In genomic region chr19:60787465-60788150, GRCm38 (mm10) we compare ENCODE assay signal across 9 mouse cellular contexts. TPM values are rescaled to one million over a fixed set of nuclear protein-coding genes. Genes with fewer than 3 reads are reported as not detected.
A peak's percentile ranks its signal among the peaks of the same experiment; 100 is the strongest.
DNase-seq lines count a peak whose midpoint lies in the region; ATAC-seq and TF ChIP-seq lines count a peak whose summit lies in the region.
"Had no signal": no experiment of that assay in that cellular context is flagged by ENCODE, and none has a peak within 500 bp of the region (broad histone marks: within the 10 kb centered on the region; RNA-seq: fewer than 3 reads in every experiment).

No protein-coding gene starts in this region.

- no peak overlapping the region for H3K4me3 ChIP-seq in heart, postnatal 0 days (ENCODE audit: low read depth, low read length)
- H3K4me3 ChIP-seq in E14TG2a.4 (replicated peaks; ENCODE audit: low read length) = peak overlapping the region; percentile 96
- H3K4me3 ChIP-seq in embryonic facial prominence, embryonic 15.5 days (replicated peaks) = no peak overlapping the region
- peak overlapping the region; percentile 99 for H3K4me3 ChIP-seq in liver, embryonic 12.5 days
- H3K4me3 ChIP-seq in thymus, adult 2 months (ENCODE audit: control insufficient read depth, insufficient read depth, low read length) = no peak overlapping the region

- no peaks in the 10 kb centered on the region for H3K9me3 ChIP-seq in heart, postnatal 0 days (replicated peaks; ENCODE audit: control insufficient read depth, low read length)
- no peaks in the 10 kb centered on the region for H3K9me3 ChIP-seq in E14TG2a.4 (ENCODE audit: low read length)
- no peaks in the 10 kb centered on the region for H3K9me3 ChIP-seq in embryonic facial prominence, embryonic 15.5 days (replicated peaks)
- no peaks in the 10 kb centered on the region for H3K9me3 ChIP-seq in liver, embryonic 12.5 days (replicated peaks)

- intact Hi-C loops in heart, postnatal 14 days (cut with DNase I) = no loop called here

- H3K27me3 ChIP-seq in heart, postnatal 0 days (ENCODE audit: control insufficient read depth, insufficient read depth, low read length) = no peaks in the 10 kb centered on the region
- no peaks in the 10 kb centered on the region for H3K27me3 ChIP-seq in E14TG2a.4 (ENCODE audit: insufficient read depth, low read length)
- no peaks in the 10 kb centered on the region for H3K27me3 ChIP-seq in embryonic facial prominence, embryonic 15.5 days
- H3K27me3 ChIP-seq in liver, embryonic 12.5 days (replicated peaks) = no peaks in the 10 kb centered on the region
- no peaks in the 10 kb centered on the region for H3K27me3 ChIP-seq in thymus, adult 2 months (ENCODE audit: control insufficient read depth, insufficient read depth, low read length)

- no peak for DNase-seq in heart, postnatal 0 days (ENCODE audit: low spot score)
- DNase-seq in heart, postnatal 14 days = no peak
- no peak for DNase-seq in thymus, adult 2 months
- no peak for DNase-seq in adrenal gland, postnatal 36 days
- DNase-seq in cerebellum, adult 8-10 months = no peak

- no peaks in the 10 kb centered on the region for H3K36me3 ChIP-seq in heart, postnatal 0 days (replicated peaks; ENCODE audit: control insufficient read depth, insufficient read depth, low read length)
- H3K36me3 ChIP-seq in E14TG2a.4 (ENCODE audit: insufficient read depth, low read length) = peaks cover 56% of the 10 kb centered on the region
- no peaks in the 10 kb centered on the region; the same call in 1 of the 2 replicates for H3K36me3 ChIP-seq in embryonic facial prominence, embryonic 15.5 days
- H3K36me3 ChIP-seq in liver, embryonic 12.5 days = peaks cover 29% of the 10 kb centered on the region
- H3K36me3 ChIP-seq in thymus, adult 2 months (ENCODE audit: control insufficient read depth, insufficient read depth, low read length) = no peaks in the 10 kb centered on the region

- H3K27ac ChIP-seq in heart, postnatal 0 days (ENCODE audit: low read depth) = no peak overlapping the region
- no peak overlapping the region for H3K27ac ChIP-seq in embryonic facial prominence, embryonic 15.5 days (replicated peaks)
- 0 out of 2 replicates have a peak overlapping the region, but pooled peaks have one; percentile 30 for H3K27ac ChIP-seq in liver, embryonic 12.5 days
- H3K27ac ChIP-seq in thymus, adult 2 months (ENCODE audit: control insufficient read depth, insufficient read depth, low read length) = no peak overlapping the region
- H3K27ac ChIP-seq: layer of hippocampus, adult 2 months had no signal

- H3K9ac ChIP-seq in heart, postnatal 0 days (replicated peaks; ENCODE audit: low read depth, low read length) = no peak overlapping the region
- no peak overlapping the region for H3K9ac ChIP-seq in embryonic facial prominence, embryonic 15.5 days
- peak overlapping the region; percentile 100 for H3K9ac ChIP-seq in liver, embryonic 12.5 days

- WGBS in heart, postnatal 0 days = 40% methylated on average over 2 of the region's 2 CpGs
- 49% methylated on average over 2 of the region's 2 CpGs for WGBS in embryonic facial prominence, embryonic 15.5 days
- 52% methylated on average over 2 of the region's 2 CpGs for WGBS in liver, embryonic 12.5 days (ENCODE audit: insufficient replicate concordance)
- WGBS in thymus, adult 2 months = 9% methylated on average over 2 of the region's 2 CpGs

- no peak for ATAC-seq in heart, postnatal 0 days (ENCODE audit: insufficient read depth, low read depth)
- ATAC-seq in embryonic facial prominence, embryonic 15.5 days (ENCODE audit: insufficient number of reproducible peaks, low FRiP score, low TSS enrichment, low read depth) = no peak
- no peak for ATAC-seq in liver, embryonic 12.5 days

- peak overlapping the region; percentile 73; the same call in 1 of the 2 replicates for H3K4me2 ChIP-seq in heart, postnatal 0 days (ENCODE audit: low read depth, low read length)
- H3K4me2 ChIP-seq in embryonic facial prominence, embryonic 15.5 days (replicated peaks) = 0 out of 2 replicates have a peak overlapping the region, but pooled peaks have one; percentile 15
- H3K4me2 ChIP-seq in liver, embryonic 12.5 days = peak overlapping the region; percentile 92

- TF ChIP-seq EP300 in heart, postnatal 0 days (IDR thresholded peaks at IDR 0.05; ENCODE audit: low read depth) = no peak

- TF ChIP-seq CTCF in heart, postnatal 0 days (IDR thresholded peaks at IDR 0.05; ENCODE audit: low read depth) = no peak
- TF ChIP-seq CTCF in E14TG2a.4 (conservative IDR thresholded peaks at IDR 0.05; ENCODE audit: low read length) = no peak
- no peak for TF ChIP-seq CTCF in thymus, adult 2 months (IDR thresholded peaks at IDR 0.05; ENCODE audit: borderline replicate concordance, control insufficient read depth, extremely low read depth, insufficient read depth, low read length, poor library complexity)

- TF ChIP-seq POLR2A in thymus, adult 2 months (IDR thresholded peaks at IDR 0.05; ENCODE audit: control insufficient read depth, extremely low read depth, insufficient read depth, low read length, poor library complexity) = no peak

- peaks cover 24% of the 10 kb centered on the region for H3K4me1 ChIP-seq in heart, postnatal 0 days (ENCODE audit: control insufficient read depth, insufficient read depth)
- H3K4me1 ChIP-seq in E14TG2a.4 (replicated peaks; ENCODE audit: low read depth, low read length) = peaks cover 64% of the 10 kb centered on the region
- peaks cover 12% of the 10 kb centered on the region; the same call in 1 of the 2 replicates for H3K4me1 ChIP-seq in embryonic facial prominence, embryonic 15.5 days
- H3K4me1 ChIP-seq in liver, embryonic 12.5 days = peaks cover 56% of the 10 kb centered on the region
- H3K4me1 ChIP-seq in thymus, adult 2 months (replicated peaks; ENCODE audit: control insufficient read depth, insufficient read depth, low read length) = peaks cover 2% of the 10 kb centered on the region; the same call in 1 of the 2 replicates

RNA-seq across cellular contexts. Expression of gene Eif3a, which starts 2.9 kb away (rescaled TPM):
- 75.1 and 75.4 TPM in 2 replicates for total RNA-seq in heart, postnatal 0 days (2014; rRNA removed; ENCODE audit: low replicate concordance)
- polyA plus RNA-seq in heart, postnatal 0 days (2015; fragmentation: Nextera tagmentation; extraction: Ambion mirVana) = 71.0 and 75.5 TPM in 2 replicates
- 100 to 1,000 TPM; 103 to 108 TPM for total RNA-seq in heart, postnatal 14 days (2021)
- polyA plus RNA-seq in embryonic facial prominence, embryonic 15.5 days (2015; fragmentation: Nextera tagmentation; extraction: Ambion mirVana) = 131 and 138 TPM in 2 replicates
- 131 and 132 TPM in 2 replicates for polyA plus RNA-seq in liver, embryonic 12.5 days (2016; fragmentation: Nextera tagmentation; extraction: Ambion mirVana)
- 43.3 and 45.1 TPM in 2 replicates for polyA plus RNA-seq in thymus, adult 2 months (2012; rRNA removed)
- total RNA-seq in adrenal gland, postnatal 36 days (2021) = 100 to 1,000 TPM; 161 to 191 TPM

RNA-seq across cellular contexts. Expression of gene Fam45a, which starts 23.8 kb away (rescaled TPM):
- 14.1 and 23.0 TPM in 2 replicates for total RNA-seq in heart, postnatal 0 days (2014; rRNA removed; ENCODE audit: low replicate concordance)
- polyA plus RNA-seq in heart, postnatal 0 days (2015; fragmentation: Nextera tagmentation; extraction: Ambion mirVana) = 13.4 and 15.0 TPM in 2 replicates
- total RNA-seq in heart, postnatal 14 days (2021) = 10 to 100 TPM; 15.4 to 16.9 TPM
- 41.4 and 44.6 TPM in 2 replicates for polyA plus RNA-seq in embryonic facial prominence, embryonic 15.5 days (2015; fragmentation: Nextera tagmentation; extraction: Ambion mirVana)
- polyA plus RNA-seq in liver, embryonic 12.5 days (2016; fragmentation: Nextera tagmentation; extraction: Ambion mirVana) = 25.4 and 25.7 TPM in 2 replicates
- 7.7 and 11.5 TPM in 2 replicates for polyA plus RNA-seq in thymus, adult 2 months (2012; rRNA removed)
- total RNA-seq in adrenal gland, postnatal 36 days (2021) = 10 to 100 TPM; 40.1 to 42.9 TPM

RNA-seq across cellular contexts. Expression of gene Nanos1, which starts 31.8 kb away (rescaled TPM):
- 1.1 and 3.1 TPM in 2 replicates for total RNA-seq in heart, postnatal 0 days (2014; rRNA removed; ENCODE audit: low replicate concordance)
- polyA plus RNA-seq in heart, postnatal 0 days (2015; fragmentation: Nextera tagmentation; extraction: Ambion mirVana) = 0.25 and 0.29 TPM in 2 replicates
- total RNA-seq in heart, postnatal 14 days (2021) = under 1 TPM; 0.29 to 0.41 TPM
- polyA plus RNA-seq in embryonic facial prominence, embryonic 15.5 days (2015; fragmentation: Nextera tagmentation; extraction: Ambion mirVana) = 1.7 and 2.1 TPM in 2 replicates
- 1.3 and 1.6 TPM in 2 replicates for polyA plus RNA-seq in liver, embryonic 12.5 days (2016; fragmentation: Nextera tagmentation; extraction: Ambion mirVana)
- polyA plus RNA-seq in thymus, adult 2 months (2012; rRNA removed) = 2.2 and 3.4 TPM in 2 replicates
- total RNA-seq in adrenal gland, postnatal 36 days (2021) = 1 to 10 TPM in 1 of 2 experiments, under 1 TPM in 1; 0.92 to 1.4 TPM

Comparison
In these comparisons a context has a peak if more than half of its experiments do, and no peak if none do; other contexts are left out.
1. H3K4me2 ChIP-seq: peak in every context shown above with its lines; median percentile 92 in liver, embryonic 12.5 days; 73 in heart, postnatal 0 days; 15 in embryonic facial prominence, embryonic 15.5 days.
2. H3K4me3 ChIP-seq: peak in E14TG2a.4 (single experiment) and liver, embryonic 12.5 days (single experiment); none in heart, postnatal 0 days (single experiment), embryonic facial prominence, embryonic 15.5 days (single experiment) and thymus, adult 2 months (single experiment).